Mouse (Mus musculus): Measurements from ENCODE around the gene Prrg2.
"Not testable (repeated sequence)": the region's sequence is repeated elsewhere in the genome, so short reads cannot be mapped to it uniquely, and the experiment has no call there.

The Prrg2 gene

DNA sequence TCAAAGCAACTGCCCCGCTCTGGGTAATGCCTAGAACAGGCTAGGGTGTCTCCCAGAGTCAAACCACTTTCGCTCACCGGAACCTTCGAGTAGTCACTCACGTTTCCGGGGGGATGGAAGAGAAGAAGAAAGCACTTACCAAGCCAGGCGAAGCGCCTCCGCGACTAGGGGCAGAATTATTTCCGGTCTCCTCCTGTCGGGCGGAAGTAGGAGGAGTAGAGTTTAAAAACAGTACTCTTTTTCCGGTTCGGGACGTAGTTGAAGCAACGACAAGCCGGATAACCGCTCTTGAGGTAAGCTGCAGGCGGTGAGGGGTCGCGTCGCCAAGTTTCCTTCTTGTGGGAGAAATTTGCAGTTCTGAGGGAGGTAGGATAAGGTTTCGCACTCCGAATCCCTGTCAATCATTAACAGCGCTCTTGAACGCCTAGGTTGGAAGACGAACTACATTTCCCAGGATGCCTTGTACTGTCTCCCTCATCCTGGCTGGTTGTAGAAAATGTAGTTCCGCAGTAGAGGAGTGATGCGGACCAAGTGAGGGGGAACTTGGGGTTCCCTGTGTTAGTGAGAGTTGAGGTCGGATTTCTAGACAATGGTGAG is at the start of gene Prrg2, which contains the start of gene Nosip:
Gene Prrg2, minus strand, starts transcription at position 439 of the 597 bp plus-strand sequence.
Gene Nosip, plus strand, starts transcription at position 191 of the 597 bp plus-strand sequence.
- peak; percentile 93 to 96 for DNase-seq

DNA sequence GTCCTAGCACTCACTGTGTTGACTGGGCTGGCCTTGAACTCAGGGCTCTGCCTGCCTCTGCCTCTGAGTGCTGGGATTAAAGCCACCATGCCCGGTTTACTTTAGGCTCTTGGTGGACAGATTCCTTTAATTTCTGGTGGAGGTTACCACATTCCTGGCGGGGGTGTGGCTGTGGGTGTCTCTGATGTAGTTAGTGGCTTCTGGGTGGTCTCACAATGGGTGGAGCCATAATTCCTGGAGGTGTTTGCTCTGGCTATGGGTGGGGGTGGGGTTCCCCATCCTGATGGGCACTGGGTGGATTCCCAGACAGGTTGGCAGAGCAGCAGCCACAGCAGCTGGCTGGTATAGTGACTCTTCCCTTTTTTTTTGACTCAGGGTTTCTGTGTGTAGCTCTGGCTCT is 49.5 kb upstream of the Prrg2 start:
- DNase-seq, result no peak

DNA sequence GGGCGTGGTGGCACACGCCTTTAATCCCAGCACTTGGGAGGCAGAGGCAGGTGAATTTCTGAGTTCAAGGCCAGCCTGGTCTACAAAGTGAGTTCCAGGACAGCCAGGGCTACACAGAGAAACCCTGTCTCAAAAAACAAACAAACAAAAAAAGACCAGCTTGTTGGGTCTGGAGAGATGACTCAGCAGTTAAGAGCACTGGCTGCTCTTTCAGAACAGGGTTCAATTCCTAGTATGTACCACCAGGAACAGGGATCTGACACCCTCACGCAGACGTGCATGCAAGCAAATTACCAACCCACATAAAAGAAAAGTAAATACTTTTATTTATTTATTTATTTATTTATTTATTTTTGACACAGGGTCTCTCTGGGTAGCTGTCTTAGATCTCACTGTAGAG is 47.6 kb upstream of the Prrg2 start:
- not testable (repeated sequence) for DNase-seq

DNA sequence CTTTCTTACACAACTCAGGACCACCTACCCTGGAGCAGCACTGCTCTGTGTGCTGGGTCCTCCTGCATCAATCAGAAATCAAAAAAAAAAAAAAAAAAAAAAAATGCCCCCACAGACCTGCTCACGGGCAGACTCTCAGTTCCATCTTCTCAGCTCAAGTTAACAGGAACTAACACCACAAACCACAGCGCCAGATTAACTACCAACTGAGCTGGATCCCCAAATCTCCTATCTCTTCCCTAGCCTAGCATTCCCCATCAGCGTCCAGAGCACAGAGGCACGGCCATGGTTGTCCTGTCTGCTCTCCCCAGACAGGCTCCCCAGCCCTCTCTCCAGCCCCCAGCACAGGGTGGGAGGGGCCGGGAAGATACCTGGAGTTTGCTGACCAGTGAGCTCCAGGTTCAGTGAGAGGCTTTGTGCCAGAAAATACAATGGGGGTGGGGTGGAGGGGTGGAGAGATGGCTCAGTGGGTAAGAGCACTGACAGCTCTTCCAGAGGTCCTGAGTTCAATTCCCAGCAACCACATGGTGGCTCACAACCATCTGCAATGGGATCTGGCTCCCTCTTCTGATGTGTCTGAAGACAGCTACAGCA is 44.7 kb upstream of the Prrg2 start:
- DNase-seq, result no peak

DNA sequence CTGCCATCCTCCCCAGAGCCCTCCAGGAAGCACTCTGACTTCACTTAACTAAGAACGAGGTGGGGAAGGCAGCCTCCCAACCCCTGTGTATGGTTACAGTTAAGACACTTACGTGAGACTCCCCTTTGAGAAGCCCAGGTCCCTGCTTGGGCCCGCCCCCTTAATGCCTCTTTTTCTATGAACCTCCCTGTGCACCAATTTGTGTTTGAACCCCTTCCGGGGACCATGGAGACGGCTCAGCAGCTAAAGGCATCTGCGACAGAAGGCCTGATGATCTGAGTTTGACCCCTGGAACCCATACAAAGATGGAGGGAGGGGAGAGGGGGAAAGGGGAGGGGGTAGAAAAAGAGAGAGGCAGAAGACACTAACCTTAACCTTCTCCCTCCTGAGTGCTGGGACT is 44.0 kb upstream of the Prrg2 start:
- DNase-seq, result no peak

DNA sequence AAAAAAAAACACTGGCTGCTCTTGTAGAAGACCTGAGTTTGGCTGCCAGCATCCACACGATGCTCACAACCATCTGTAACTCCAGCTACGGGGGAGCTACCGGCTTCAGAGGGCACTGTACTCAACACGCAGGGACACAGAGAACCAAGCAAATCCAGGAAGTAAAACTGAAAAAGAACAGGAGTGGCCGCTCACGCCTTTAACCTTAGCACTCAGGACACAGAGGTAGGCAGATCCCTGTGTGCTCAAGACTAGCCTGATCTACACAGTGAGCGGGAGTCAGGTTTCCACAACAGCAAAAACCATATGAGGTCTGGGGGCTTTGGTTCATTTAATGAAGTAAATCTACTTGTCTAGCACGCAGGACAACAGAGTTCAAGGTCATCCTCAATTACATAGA is 43.0 kb upstream of the Prrg2 start:
- no peak for DNase-seq

DNA sequence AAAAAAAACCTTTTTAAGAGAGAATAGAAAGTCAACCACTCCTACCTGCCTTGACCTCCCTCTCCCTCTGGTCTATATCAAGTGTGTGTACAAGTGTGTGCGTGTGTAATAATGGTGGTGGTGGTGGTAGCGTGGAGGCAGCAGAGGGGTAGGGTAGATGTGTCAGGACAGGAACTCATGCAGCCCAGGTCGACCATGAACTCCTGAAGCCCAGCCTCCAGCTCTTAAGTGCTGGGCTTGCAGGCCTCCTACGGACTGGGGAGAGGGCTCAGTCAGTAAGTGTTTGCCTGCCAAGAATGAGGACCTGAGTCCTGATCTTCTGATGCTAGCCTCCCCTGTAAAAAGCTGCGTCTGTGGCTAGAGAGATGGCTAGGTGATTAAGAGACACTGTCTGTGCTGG is 42.5 kb upstream of the Prrg2 start:
- DNase-seq, result no peak

DNA sequence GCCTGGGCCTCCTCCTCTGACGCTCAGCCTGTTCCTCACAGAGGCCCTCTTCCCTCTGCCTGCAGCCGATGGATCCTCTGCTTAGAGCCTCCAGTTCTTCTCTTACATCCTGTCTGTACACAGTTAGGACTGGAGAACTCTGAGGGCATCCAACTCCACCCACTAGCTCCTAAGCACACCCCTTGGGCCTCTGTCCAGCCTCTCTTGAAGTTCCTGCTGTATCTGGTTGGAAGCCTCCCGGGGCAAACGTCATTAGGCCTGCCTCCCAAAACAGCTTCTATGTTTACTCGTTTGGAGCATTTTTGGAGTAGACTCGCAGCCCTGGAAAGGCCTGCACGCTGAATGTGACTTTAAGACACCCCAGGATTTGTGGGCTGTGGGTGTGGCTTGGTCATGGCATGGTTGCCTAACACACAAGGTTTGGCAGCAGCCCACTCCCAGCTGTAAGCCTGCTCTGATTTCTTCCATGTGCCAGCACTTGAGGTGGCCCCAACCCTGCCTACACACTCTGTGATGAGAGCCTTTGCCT is 41.2 kb upstream of the Prrg2 start, which contains the start of gene Fcgrt:
Gene Fcgrt, minus strand, starts transcription at position 200 of the 529 bp plus-strand sequence.
- DNase-seq, result peak; percentile 82

DNA sequence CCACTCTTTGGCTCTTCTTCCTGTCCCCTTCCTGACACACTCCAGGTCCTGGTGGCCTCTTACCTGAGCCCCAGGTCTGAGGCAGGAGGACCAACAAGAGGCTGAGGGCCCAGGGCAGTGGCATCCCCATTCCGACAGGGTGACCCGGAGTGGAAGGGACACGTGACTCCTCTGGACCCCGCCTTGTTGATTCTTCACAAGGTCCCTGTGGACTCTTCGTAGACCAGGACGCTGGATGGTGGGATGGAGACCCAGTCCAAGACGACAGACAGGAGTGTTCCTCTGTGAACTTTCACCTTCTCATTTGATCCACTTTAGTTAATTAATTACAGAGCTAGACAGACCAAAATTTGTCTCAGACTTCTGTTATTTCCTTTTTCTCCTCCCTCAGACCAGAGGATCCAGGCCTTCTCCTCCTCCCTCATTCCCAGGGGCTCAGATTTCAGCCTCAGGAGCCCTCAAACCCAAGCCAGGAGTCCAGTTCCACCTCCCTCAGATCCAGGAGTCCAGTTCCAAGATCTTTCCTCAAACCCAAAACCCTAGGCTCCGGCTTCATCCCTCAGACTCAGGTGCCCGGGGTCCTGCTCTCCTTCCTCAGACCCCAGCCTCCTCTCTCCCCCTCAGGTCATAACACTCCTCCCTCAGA is 40.6 kb upstream of the Prrg2 start:
- DNase-seq, result no peak

DNA sequence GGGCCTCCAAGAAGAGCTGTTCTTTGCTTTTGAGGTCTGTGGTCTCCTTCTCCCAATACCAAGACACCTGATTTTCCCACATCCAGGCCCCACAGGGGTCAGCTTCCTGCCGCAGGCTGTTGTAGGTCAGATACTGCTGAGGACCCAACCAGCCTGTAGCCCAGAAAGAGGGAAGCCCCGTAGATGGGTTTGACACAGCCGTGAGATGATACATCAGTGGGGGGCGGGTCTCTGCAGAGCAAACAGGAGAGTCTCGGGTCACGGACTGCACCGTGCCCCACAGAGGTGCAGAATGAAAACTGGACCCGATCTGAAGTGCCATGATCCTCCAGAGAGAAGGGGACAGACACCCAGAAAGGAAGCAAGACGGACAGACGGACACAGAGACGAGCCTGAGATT is 40.0 kb upstream of the Prrg2 start:
- DNase-seq, result no peak

DNA sequence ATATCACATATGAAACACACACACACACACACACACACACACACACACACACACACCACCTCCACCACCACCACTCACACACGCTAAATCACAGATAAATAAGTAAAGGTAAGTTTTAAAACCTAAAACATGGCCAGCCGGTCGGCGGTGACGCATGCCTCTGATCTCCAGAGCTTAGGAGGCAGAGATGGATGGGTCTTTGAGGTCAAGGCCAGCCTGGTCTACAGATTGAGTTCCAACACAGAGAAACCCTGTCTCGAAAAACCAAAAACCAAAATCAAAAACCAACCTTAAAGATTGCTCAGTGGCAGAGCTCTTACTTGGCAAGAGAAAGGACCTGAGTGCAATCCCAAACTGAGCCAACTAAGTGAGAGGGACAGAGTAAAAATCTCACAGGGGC is 37.6 kb upstream of the Prrg2 start:
- no peak for DNase-seq

DNA sequence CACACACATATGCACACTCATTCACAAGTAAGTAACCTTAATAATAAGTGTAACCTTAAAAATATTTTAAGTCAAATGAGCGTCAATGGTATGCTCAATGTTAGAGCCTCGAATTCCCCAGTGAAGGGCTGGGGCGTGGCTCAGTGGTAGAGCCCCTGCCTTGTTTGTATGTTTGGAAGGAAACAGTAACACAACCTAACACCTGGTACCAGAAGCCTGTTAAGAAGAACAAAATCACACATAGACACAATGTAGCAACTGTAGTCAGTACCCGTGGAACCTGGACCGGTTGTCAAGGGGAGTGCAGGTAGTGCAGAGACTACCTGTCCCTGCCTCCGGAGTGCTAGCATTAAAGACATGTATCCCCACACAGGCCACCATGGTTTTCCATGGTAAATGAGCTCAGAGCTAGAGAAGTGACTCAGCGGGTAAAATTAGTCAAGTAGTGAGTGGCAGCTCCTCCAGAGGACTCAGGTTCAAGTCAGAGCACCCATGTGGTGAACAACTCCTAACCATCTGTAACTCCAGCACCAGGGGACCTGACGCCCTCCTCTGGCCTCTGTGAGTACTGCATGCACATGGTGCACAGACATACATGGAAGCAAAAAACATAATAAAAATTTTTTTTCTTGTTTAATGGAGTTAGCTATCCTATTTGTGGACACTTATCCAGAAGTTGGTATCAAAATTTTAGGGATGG is 36.2 kb upstream of the Prrg2 start:
- DNase-seq, result no peak

DNA sequence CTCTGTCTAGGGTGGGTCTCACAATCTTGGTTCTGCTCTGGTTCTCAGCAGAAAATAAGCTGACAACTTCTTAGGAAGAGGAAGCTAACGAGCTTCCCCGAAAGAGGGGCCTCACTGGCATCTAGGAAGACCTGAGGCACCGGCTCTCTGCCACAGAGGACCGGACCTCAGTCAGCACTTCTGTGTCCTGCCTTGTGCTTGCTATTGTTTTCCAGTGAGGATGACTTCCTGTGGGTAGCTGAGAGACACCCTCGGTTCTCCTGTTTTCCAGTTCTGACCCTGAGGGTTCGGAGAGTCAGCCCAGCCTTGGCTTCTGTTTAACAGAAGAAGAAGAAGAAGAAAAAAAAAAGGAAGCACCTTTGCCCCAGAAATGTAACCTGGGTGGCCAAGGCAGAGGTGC is 35.0 kb upstream of the Prrg2 start:
- DNase-seq, result no peak

DNA sequence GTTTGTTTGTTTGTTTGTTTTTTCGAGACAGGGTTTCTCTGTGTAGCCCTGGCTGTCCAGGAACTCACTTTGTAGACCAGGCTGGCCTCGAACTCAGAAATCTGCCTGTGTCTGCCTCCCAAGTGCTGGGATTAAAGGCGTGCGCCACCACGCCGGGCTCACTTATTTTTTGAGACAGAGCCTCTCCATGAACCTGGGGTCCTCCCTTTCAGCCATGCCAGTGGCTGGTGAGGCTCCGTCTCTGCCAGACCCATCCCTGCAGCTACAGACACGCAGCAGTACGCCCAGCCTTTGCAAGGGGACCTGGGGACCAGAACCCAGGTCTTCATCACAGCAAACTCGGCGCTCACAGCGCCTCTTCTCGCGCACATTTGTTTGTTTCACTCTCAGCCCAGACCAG is 33.5 kb upstream of the Prrg2 start:
- not testable (repeated sequence) for DNase-seq

DNA sequence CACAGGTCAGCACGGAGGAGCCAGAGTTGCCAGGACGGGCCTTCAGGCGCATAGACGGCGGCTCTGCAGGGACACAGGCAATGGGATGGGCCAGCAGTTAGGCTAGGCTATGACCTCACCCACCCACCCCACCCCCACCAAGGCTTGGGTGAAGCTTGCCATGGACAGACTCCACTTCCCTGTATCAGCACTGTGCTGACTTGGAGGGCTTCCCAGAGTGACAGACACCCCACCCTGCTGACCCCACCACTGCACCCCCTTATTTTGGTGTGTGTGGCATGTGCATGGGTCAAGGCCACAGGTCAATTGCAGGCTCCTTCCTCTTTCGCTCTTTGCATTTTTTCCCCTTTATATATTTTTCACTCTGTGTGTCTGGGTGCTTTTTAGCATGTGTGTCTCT is 32.9 kb upstream of the Prrg2 start:
- DNase-seq, result no peak

DNA sequence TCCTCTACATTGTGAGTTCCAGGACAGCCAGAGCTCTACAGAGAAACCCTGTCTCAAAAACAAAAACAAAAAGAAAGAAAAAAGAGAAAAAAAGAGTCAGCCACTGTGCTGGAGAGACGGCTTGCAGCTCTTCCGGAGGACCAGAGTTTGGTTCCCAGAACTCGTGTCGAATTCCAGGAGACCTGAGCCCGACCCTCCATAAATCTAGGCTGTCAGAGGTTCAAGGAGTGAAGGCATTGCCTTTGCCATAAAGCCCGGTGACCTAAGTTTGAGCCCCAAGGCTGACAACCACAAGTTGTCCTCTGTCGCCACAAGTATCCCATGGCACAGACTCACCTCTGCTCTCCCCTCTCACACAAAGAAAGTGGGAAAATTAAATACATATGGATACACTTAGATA is 31.6 kb upstream of the Prrg2 start:
- DNase-seq, result no peak

DNA sequence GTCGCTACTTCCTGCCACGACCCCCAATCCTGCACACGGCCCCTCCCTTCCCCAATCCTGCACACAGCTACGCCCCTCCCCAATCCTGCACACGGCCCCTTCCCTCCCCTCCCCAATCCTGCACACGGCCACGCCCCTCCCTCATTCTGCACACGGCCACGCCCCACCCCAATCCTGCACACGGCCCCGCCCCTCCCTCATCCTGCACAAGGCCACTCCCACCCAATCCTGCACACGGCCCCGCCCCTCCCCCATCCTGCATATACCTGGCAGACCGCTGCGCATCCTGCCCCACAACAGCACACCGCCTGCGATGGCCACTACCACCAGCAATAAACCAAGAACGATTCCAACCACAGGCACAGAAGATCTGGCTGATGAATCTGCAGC is 31.0 kb upstream of the Prrg2 start:
- no peak for DNase-seq

DNA sequence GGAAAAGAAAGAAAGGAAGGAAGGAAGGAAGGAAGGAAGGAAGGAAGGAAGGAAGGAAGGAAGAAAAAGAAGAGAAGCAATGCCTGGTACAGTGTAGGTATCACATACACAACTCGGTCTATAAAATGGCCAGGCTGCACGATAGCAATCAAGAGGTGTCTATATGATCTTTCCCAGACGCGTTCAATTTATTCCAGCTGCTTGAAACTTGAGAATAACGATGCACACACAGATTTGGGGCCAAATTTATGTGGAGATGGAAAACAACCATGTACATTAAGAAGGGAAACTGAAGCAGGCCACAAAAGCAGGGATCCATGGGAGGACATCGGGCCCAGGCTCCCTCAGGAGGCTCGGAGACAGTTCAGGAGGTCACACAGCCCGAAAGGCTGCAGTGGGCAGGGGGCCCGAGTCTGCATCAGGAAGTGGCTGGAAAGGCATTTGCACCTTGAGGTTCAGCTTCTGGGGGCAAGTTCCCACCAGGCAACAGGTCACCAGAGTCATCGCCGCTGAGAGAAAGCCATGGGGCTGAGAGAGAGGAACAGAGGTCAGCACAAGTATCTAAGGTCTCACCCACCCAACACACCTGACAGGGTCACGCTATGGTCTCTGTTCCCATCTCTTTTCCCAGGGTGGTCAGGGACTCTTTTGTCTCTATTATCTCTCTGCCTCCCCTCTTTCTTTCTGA is 30.5 kb upstream of the Prrg2 start:
- DNase-seq, result no peak

DNA sequence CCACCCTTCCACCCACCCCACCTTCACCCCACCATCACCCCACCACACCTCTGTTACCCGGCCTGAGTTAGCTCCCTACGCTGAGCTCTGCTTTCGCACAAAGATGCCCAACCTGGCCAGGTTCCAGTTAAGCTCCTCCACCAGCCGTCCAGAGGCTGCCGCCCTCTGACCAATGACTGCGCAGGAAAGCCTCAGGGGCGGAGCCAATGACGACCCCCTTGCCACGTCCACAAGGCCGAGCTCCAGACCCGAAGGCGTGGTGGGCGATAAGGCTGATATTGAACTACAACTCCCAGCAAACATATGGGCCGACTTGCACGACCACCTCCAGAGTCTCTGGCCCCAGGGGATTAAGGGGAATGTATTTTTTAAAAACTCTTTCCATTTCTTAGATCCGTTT is 29.6 kb upstream of the Prrg2 start, which contains the start of gene Rcn3:
Gene Rcn3, minus strand, starts transcription at position 174 of the 400 bp plus-strand sequence.
- peak; percentile 95 to 96 for DNase-seq

DNA sequence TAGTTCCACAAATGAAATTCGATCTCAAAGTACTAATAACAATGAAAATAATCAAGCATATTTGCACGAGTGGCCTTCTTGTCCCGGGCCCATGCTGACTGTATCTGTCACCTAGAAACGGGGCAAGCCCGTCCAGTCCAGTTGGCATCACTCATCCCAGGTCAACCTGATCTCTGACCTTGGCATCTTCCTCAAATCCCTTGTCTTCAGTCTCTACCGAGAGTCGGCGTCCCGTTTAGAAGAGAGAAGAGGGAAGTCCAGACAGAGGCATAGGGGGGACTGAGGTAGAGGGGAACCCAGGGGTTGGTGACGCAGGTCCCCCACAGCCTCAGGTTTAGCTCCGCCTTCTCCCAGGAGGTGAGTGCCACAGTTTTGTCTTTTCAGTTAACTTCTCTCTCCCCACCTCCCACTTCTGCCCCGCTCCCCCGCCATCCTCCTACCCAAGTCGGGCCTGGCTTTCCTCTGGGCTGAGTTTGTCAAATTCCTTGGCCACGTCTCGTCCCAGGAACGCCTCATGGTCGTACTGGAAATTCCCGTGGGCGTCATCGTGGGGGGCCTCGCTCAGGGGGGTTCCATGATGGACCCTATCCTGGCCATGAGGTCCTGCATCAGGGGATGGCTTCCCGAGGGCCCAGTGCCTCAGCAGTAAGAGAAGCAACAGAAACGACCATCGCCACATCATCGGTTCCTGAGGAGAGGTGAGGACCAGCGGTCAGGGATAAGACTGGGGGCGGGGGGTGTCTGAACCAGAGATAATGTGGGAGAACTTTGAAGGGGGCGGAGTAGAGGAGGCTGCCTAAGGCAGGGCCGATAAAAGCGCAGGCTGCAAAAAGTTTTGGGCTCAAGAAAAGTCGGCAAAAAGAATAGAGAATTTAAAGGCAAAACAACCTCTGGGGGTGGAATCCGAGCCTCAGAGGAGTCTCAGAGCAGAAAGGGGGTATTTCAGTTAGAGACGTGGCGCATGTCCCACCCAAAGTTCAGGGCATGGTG is 28.8 kb upstream of the Prrg2 start:
- peak; percentile 48 to 51 for DNase-seq

DNA sequence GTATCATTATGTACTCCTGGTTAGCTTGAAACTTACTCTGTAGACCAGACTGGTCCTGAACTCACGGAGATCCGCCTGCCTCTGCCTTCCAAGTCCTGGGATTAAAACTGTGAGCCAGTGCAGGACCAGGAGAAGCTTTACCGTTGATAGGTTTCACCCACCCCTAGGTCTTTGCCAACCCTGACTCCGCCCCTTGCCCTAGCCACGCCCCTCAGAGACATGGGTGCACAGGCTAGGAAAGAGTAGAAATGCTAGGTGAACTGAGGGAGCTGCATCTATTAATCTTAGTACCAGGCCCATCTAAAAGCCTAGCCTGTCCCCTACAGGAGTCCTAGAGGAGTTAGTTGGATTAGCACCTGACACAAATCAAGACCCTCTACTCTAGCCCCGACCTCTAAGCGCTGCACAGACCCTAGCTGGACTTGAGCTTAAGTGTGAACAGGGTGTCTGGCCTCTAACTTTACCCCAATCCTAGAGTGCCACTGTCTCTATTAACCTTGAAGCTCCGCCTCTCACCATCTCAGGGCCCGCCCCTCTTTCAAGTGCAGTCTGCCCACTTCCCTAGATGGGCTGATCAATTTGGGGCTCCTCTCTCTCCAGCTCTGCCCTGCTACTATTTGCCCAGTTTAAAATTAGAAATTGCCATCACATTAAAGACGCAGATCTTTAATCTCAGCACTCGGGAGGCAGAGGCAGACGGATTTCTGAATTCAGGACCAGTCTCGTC is 27.9 kb upstream of the Prrg2 start:
- no peak for DNase-seq

Data from cerebellum, postnatal 10 days (tissue).